Mouse (Mus musculus) MEL (cell line): ENCODE measurements at regions not wholly inside any gene's neighbourhood (a gene's known extent, or its start where the extent isn't known, plus 50 kb on each side); places are given as distances from the start of the nearest gene placed in this dataset.

ENCODE experiments used
- CHD2 ChIP-seq: IDR thresholded peaks from 2 replicates; pipeline ENCODE4 v1.6.1; 2011; ENCODE audit warnings: low read length, improper control_type of control experiment
- E2F4 ChIP-seq: IDR thresholded peaks from 2 replicates; pipeline ENCODE4 v1.6.1; 2011; ENCODE audit warnings: low read depth, low read length, improper control_type of control experiment, borderline replicate concordance
- ELF1 ChIP-seq: IDR thresholded peaks from 2 replicates; pipeline ENCODE4 v1.6.1; 2014; ENCODE audit warnings: low read depth, mild to moderate bottlenecking, inconsistent platforms, low read length, improper control_type of control experiment, moderate library complexity
- EP300 ChIP-seq, 2 experiments: IDR thresholded peaks; 2 replicates each; pipeline ENCODE4 v1.6.1; 2011; ENCODE audit warnings: improper control_type of control experiment in 2 of 2, low read length in 2 of 2, low read depth in 1 of 2, mild to moderate bottlenecking in 1 of 2
- MEF2A ChIP-seq: IDR thresholded peaks from 2 replicates; pipeline ENCODE4 v1.6.1; 2014; ENCODE audit warnings: low read depth, mild to moderate bottlenecking, inconsistent platforms, low read length, improper control_type of control experiment; ENCODE audit not compliant: poor library complexity, insufficient replicate concordance, severe bottlenecking; ENCODE audit errors: extremely low read depth
- NELFE ChIP-seq: IDR thresholded peaks from 2 replicates; pipeline ENCODE4 v1.6.1; 2011; ENCODE audit warnings: low read depth, low read length, improper control_type of control experiment
- RCOR1 ChIP-seq: IDR thresholded peaks from 2 replicates; pipeline ENCODE4 v1.6.1; 2012; ENCODE audit warnings: low read depth, mild to moderate bottlenecking, inconsistent platforms, low read length, improper control_type of control experiment
- SMC3 ChIP-seq: IDR thresholded peaks from 2 replicates; pipeline ENCODE4 v1.6.1; 2011; ENCODE audit warnings: low read depth, low read length, improper control_type of control experiment
- TCF12 ChIP-seq: IDR thresholded peaks from 2 replicates; pipeline ENCODE4 v1.6.1; 2014; ENCODE audit warnings: low read depth, mild to moderate bottlenecking, inconsistent platforms, low read length, improper control_type of control experiment, moderate library complexity
- ZC3H11A ChIP-seq: IDR thresholded peaks from 2 replicates; pipeline ENCODE4 v1.6.1; 2012; ENCODE audit warnings: low read depth, mild to moderate bottlenecking, inconsistent platforms, low read length, improper control_type of control experiment

DNA sequence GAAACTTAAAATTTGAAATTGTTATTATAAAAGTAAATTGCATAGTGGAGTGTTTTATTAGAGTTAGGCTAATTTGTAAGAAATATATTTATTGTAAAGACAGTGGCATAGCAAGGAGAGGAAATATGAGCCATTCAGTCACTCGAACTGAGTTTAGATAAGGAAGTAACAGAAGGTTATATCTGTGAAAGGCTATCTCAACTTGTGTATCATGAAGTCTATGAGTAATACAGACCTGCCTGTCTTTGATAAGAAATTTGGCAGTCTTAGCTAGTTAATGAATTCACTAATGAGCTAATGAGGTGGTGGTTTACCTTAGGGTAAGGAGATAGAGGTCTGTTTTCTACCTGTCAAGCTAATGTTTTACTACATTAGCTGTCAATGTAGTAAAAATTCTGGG is 433.0 kb upstream of the Gm44 start (continued):
- TF ChIP-seq SMC3 = no peak
- TF ChIP-seq TCF12 = peak; percentile 94
- no peak for TF ChIP-seq MEF2A
- no peak; the same call in 1 of the 2 replicates for TF ChIP-seq CHD2
- no peak for TF ChIP-seq E2F4
- TF ChIP-seq NELFE = no peak
- TF ChIP-seq ELF1 = 0 out of 2 replicates have a peak, but pooled peaks have one; percentile 40
- TF ChIP-seq EP300 (IDR thresholded peaks at IDR 0.05; ENCODE audit: low read depth in 1 of 2, low read length in 2 of 2) = peak; percentile 94 to 99
- TF ChIP-seq RCOR1 = peak; percentile 84
- TF ChIP-seq ZC3H11A = no peak
- TF ChIP-seq, all 39 proteins: peak for 12
